Mouse (Mus musculus) kidney, postnatal 10 days (tissue): ENCODE results near the gene Fstl4.
"Not testable (repeated sequence)": the region's sequence is repeated elsewhere in the genome, so short reads cannot be mapped to it uniquely, and the experiment has no call there.

ENCODE experiments used
- DNase-seq: peaks from one replicate; pipeline ENCODE4 v3.0.0; 2021; ENCODE audit warnings: mixed read lengths

Fstl4 gene

GRCm38 (mm10) chr11:53028421-53029168 is 264.2 kb downstream of the Fstl4 start:
- DNase-seq = no peak

GRCm38 (mm10) chr11:53031777-53032176 is 267.3 kb downstream of the Fstl4 start:
- no peak for DNase-seq

GRCm38 (mm10) chr11:53032336-53032735 is 267.9 kb downstream of the Fstl4 start:
- peak; percentile 90 for DNase-seq

GRCm38 (mm10) chr11:53035414-53035813 is 271.0 kb downstream of the Fstl4 start:
- DNase-seq = no peak

GRCm38 (mm10) chr11:53046850-53047249 is 282.4 kb downstream of the Fstl4 start:
- DNase-seq = peak; percentile 19

GRCm38 (mm10) chr11:53054151-53054550 is 289.7 kb downstream of the Fstl4 start:
- no peak for DNase-seq

GRCm38 (mm10) chr11:53055896-53056295 is 291.5 kb downstream of the Fstl4 start:
- no peak for DNase-seq

- DNase-seq = peak; percentile 17
These were observed 292.3 kb downstream of the Fstl4 start for GRCm38 (mm10) chr11:53056781-53057180.

- DNase-seq = no peak
These were observed 293.6 kb downstream of the Fstl4 start for GRCm38 (mm10) chr11:53057821-53058553.

GRCm38 (mm10) chr11:53058557-53058956 is 294.1 kb downstream of the Fstl4 start:
- no peak for DNase-seq

- DNase-seq = no peak
These were observed 303.5 kb downstream of the Fstl4 start for GRCm38 (mm10) chr11:53067699-53068478.

GRCm38 (mm10) chr11:53068479-53069065 is 304.1 kb downstream of the Fstl4 start:
- no peak for DNase-seq

GRCm38 (mm10) chr11:53069751-53070150 is 305.3 kb downstream of the Fstl4 start:
- no peak for DNase-seq

GRCm38 (mm10) chr11:53071602-53072001 is 307.2 kb downstream of the Fstl4 start:
- no peak for DNase-seq

GRCm38 (mm10) chr11:53077641-53078040 is 313.2 kb downstream of the Fstl4 start:
- DNase-seq = no peak

- DNase-seq = no peak
These were observed 314.2 kb downstream of the Fstl4 start for GRCm38 (mm10) chr11:53078419-53079334.

GRCm38 (mm10) chr11:53081310-53081709 is 316.9 kb downstream of the Fstl4 start:
- no peak for DNase-seq

GRCm38 (mm10) chr11:53085367-53085766 is 320.9 kb downstream of the Fstl4 start:
- peak; percentile 46 for DNase-seq

GRCm38 (mm10) chr11:53085858-53086565 is 321.6 kb downstream of the Fstl4 start:
- no peak for DNase-seq

GRCm38 (mm10) chr11:53087896-53088295 is 323.5 kb downstream of the Fstl4 start:
- not testable (repeated sequence) for DNase-seq

GRCm38 (mm10) chr11:53091596-53091995 is 327.2 kb downstream of the Fstl4 start:
- no peak for DNase-seq
